Mouse (Mus musculus) lung, adult 18-20 months (tissue): ENCODE results near the gene Gm37240.

Experiments
- DNase-seq, 2 experiments: peaks; one replicate each; pipeline ENCODE4 v3.0.0; 2022; ENCODE audit warnings: mixed read lengths in 2 of 2

Gm37240 gene

DNA sequence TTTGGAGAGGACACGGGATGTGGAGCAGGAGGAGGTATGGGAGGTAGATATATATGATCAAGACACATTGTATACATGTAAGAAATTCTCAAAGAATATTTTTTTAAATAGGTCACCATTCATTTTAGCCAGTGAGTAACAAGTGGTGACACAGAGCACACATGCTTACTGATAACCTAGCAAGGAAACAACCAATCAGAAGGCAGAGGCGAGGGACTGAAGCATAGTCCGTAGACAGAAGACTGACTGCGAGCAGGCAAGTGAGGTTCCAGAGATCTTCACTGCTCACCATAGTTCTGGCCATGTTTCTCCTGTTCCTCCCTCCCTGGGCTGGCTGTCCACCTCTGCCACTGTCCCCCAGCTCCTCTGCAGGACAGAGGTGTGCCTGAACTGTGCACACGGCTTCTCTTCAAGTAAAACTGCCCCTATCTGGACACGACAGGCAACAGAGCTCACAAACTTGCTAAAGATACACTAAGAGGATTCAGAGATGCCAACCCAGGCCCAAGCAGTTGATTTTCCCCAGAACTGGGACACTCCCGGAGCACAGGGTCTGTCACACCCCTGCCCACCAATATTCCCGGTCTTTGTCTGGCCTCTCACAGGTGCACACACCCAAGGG lies 207.9 kb downstream of the Gm37240 start:
- no peak for DNase-seq

DNA sequence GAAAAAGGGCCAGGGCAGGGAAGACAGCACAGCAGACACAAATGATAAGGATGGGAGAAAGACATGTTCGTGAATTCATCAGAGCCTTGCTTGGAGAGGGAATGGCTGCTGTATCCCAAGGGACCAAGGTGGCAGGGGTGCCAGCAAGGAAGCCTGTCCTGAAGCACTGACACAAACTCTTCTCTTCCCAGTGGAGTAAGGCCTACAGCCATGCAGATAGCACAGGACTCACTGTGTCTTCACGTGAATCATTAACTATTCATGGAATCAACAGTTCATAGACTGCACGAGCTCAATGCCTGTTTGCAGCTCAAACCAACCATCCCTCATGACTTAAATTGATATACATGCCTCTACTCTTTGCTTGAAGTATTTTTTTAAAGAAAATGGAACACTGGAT lies 209.4 kb downstream of the Gm37240 start:
- no peak for DNase-seq

DNA sequence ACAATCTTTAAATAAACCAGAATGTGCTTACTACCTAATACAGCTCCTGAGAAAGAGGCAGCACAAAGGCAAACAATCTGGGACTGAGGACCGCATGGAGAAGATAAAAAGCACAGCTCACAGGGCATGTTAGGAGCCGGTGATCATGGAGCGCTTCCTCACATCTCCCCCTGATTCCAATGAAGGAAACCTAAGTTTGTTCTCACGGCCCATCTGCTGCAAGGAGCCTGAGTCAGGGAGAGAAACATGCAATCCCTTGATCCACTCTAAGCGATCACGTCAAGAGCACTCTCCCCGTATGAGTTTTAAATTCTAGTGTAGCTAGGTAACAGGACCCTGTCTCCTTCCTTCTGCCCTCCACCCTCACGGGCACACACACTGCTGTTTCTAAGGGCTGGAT lies 210.2 kb downstream of the Gm37240 start:
- DNase-seq, result no peak

DNA sequence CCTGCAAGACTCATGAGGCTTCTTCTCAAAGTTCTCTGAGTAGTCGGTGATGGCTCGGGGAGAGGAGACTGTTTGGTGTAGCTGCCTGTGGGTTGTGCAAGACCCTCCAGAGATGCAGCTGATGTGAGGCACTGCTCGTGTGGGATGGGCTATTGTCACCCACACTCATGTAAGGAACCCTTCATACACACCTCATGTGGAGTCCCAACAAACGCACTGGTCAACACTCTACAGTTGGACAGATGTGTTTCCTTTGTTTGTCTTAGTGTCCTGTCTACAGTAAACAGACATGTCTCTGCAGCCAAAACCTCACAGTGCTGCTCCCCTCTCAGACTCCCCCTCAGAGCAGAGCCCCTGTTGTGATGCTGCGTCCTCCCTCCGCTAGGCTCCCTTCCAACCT lies 217.5 kb downstream of the Gm37240 start:
- DNase-seq, result no peak

DNA sequence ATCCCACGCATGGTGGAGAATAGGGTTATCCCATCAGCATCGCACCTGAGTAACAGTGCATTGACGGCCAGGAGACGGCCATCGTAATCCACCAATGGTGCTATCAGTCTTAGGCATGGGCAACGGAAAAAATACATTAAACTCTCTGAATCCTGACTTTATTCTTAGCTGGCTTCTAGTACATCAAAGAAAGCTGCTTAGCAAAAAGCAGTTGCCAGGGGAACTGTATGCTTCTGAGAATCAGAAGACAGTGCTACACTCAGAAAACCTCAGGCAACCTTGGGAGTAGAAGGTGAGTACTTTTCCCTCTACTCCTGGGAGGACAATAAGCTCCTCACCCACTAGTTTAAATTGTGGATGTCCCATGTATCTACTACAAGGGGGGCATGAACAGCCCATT lies 219.6 kb downstream of the Gm37240 start:
- DNase-seq, result no peak

DNA sequence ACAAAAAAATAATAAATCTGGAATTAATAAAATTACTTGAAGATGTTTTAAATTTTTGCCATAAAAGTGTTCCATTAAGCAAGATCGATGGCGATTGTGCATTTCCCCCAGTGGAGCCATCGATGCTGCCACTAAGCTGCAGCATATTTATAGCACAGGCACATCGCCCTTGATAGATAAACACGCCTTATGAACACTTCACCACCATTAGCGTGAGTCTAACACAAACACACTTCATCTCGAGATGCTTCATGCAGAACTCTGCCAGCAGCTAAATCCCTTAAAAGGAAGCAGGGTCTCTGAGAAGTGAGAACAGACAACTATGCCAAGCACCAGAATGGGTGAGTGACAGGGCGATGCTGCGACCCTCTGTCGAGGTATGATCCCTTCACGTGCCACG lies 220.6 kb downstream of the Gm37240 start:
- DNase-seq, result peak in 1 of 2 experiments; percentile 9

DNA sequence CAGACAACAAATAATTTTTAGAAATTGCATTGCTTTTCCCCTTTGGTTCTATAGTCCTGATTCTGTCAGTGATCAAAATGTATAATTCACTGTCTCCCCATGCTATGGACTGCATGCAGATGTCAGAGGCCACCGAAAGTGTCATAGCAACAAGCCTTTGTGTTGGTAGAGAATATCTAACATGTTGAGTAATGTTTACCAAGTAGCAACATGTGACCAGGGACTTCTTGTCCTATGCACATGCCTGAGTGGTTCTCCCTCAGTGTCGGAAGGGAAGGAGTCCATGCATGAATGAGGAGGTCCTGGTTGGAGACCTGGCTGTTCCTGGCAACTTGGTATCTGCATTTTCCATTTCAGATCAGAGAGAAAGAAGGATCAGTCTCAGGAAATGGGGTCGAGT lies 221.2 kb downstream of the Gm37240 start:
- peak in 1 of 2 experiments; percentile 29 for DNase-seq

DNA sequence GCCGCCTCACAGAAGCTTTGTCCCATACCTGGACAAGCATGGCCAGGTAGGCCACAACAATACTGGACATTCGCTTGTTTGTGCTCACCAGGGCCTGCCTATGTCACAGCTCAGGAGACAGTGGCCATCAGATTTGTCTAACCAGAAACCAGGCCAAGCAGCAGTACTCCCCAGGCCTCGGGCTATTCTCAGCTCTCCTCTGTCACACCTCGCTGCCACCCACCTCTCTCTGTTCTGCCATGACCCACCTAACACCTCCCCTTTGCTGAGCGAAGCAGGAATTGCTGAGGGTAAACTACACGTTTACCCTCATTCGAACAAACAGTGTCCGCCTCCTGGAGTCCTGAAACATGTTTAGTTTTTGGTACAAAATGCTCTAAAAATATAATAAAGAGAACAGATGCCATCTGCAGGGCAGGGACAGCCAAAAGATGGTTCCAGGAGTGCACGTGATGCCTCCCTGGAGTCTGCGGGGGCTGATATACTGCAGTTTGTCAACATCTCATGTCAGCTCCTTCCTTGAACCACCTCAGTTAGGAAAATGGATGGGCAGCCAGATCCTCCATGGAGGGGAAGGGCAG lies 222.6 kb downstream of the Gm37240 start:
- DNase-seq, result no peak

DNA sequence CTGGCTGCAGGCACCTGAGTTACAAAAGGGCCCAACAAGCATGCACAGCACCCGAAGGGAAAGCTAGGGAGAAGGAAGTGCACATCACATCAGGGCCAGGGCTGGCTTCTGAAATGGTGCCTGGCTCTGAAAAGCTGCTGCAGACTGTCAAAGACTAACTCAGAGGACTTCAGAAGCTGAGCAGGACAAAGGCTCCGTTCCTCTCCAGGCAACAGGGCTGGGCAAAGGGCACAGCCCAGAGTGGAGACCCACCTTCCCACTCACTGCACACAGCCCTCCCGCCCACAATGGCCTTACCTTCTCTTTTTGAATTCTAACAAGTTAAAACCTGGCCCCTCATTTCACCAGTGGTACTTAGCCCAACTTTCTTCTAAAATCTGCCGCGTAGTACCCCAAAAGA lies 223.5 kb downstream of the Gm37240 start:
- DNase-seq, result no peak

DNA sequence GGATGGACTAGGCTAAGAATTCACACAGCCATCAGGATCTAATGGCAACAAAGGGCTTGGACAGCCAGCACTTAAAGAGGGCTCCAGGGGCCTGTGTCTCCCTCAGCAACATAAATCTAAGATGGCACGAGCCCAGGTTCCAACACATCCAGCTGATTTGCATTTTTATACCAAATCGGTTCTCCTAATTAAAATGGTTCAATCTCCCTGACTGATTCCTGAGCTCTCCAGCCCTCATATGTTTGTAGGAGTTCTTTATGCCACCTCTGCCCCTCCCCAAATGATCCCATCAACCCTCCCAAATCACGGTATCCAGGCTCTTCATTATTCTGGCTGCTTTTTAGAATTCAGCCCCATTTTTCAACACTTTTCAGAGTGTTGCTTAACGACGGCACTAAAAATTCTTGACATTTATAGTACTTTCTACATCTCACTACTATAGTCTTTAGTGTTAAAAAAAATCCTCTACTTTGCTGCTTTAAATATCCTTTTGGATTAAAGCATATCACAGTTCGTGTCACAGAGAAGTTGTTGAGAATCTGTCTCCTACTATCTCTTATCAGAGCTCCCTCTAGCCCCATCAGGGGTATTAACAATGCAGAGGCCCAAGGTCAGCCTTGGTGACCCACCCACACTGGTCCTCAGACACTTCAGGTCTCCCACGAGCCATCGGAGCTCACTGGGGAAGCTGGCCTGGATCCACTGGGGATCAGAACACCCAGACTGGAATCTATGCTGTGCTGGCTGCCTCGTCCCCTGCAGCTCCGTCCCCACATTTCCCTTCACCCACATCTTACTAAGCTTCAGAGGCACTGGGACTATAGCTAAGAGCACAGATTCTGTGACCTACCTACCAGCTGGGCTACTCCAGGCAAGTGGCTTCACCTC lies 225.1 kb downstream of the Gm37240 start:
- no peak for DNase-seq

DNA sequence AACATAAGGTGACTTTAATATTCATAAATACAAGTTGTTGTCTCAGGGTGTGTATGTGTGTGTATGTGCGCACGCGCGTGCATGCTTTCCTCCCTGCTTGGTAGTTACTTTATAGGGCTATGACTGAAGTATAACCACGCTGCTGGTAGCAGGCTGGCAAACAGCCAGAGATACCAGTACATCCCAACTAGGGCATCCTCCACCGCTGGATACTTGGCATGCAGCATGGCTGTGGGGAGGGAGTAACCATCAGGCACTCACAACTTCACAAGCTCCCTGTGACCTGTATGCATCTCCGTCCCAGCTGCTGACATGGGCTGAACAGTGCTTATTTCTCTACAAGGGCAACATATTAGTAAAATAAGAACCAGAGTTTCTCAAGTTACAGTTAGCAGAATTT lies 227.6 kb downstream of the Gm37240 start:
- DNase-seq, result no peak

DNA sequence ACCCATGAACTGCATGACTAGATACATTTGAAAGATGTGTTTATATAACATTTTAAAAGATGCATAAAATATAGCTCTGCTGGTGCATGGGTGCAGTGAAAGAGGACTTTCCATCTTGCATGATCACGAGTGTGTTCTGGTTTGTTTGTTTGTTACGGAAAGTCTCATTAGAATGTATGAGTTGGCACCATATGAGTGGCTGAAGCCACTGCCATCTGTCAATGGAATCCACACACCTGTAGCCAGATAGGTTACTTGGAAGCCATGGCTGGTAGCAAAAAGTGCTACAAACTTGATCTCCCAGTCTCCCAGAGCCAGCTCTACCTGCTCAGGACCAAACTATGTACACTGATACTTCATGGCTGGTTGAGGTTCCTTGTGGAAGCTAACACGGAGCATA lies 231.8 kb downstream of the Gm37240 start:
- no peak for DNase-seq

DNA sequence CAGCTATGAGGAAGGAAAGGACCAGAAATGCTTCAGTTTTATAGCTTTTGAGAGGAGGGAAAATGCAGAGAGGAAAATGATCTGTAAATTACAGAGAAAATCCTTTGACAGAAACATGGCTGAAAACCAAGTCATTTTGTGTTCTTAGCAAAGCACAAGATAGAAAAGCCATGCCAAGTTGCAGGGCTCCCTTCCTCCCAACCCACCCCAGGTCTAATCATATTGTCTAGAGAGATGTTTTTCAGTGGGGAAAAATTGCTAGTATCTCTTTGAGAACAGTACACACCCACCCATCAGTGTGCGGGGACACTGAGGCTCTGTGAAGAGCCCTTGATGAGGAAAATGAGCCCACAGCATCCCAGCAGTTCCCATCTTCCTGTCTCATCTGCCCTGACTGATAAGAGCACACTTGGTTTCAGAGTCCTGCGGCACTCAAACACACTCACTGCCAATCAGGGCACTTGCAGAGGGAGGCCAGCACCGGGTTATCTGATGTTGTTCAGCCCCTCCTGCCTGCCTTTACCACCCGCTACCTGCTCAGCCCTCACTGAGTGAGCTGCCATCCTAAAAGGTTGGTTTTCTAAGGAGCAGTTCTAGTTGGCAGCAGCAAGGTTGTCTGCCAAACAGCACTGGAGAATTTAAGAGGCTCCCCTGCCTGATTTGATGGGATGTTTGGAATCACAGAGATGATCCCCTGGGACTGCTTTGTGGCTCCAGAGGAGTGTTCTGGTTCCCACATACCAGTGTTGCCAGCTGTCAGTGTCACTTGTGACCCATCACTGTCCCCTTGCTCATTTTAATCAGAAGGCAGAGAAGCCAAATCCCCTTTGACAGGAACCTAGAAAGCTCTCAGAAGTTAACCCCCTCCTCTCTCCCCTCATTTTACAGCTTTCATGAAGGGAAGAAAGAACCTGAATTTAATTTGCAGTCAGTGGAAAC lies 234.3 kb downstream of the Gm37240 start:
- no peak for DNase-seq

DNA sequence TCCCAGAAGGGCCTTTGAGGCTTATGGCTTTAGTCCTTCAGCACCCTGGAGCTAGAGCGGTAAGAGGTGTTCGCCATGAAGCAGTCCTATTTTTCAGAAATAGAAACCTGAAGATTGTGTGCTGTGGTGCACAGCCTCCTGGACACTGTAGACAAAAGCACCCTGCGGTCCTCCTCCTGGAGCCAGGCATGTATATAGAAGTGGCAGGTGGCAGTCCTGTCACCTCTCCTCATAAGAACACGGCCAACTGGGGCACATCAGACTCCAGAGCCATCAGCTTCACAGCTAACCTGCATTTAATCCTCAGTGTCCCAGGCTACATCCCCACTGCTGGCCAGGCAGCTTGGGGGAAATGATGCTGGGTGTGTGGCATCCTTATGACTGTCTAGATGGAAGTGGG lies 238.1 kb downstream of the Gm37240 start:
- no peak for DNase-seq

DNA sequence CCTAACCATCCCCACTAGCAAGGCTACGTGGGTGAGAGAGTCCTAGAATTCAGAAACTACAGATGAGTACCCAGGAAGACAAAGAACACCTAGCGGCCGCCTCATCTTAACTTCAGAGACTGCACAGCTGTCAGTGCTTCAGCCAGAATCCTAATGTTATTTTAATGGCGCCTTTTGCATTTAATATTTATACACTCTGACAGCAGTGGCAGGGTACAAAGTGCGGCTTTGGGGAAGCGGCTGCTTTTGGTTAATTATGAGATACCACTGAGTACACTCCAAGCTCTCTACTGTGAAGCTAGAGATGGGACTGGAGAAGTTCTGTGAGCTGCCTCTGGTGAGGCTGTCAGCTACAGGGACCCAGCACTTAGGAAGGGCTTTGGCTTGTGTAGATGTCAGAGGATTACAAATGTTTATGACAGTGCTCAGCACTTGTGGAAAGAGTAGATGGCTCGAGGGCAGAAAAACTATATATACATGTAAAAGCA lies 241.8 kb downstream of the Gm37240 start:
- DNase-seq, result no peak

DNA sequence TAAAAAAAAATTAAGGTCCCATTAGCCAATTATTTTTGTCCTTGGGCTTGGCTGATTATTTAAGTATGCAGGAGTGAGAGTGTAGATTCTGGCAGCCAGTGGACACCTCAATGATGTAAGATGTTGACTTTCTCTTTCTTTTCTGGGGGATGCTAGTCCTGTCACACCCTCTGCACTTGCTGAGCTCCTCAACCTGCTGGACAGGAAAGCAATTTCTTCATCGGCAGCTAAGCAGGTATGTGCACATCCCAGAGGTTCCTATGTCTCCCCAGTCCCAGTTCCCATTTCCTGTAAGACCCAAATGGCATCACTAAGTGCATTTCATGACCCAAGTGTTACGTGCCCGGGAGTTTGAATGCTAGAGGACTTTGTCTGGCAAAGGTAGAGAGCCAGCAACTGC lies 242.5 kb downstream of the Gm37240 start:
- DNase-seq, result no peak

DNA sequence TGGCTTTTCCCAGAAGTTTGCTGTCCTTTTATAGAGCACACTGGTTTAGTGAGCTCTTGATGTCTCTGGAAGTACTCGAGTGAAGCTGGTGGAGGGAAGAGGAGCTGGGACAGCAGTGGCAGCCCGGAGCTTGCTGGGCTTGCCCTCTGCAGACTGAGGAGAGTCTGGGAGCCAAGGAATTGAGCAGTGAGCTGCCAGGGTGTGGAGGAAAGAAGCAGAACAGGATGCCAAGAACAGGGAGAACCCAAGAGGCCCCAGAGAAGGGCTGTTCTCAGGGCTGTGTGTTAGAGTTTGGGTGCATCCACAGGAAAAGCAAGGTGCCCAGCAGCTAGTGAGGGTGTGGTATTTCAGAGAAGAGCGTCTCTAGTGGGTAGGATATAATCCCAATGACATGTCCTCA lies 245.6 kb downstream of the Gm37240 start:
- DNase-seq, result no peak

DNA sequence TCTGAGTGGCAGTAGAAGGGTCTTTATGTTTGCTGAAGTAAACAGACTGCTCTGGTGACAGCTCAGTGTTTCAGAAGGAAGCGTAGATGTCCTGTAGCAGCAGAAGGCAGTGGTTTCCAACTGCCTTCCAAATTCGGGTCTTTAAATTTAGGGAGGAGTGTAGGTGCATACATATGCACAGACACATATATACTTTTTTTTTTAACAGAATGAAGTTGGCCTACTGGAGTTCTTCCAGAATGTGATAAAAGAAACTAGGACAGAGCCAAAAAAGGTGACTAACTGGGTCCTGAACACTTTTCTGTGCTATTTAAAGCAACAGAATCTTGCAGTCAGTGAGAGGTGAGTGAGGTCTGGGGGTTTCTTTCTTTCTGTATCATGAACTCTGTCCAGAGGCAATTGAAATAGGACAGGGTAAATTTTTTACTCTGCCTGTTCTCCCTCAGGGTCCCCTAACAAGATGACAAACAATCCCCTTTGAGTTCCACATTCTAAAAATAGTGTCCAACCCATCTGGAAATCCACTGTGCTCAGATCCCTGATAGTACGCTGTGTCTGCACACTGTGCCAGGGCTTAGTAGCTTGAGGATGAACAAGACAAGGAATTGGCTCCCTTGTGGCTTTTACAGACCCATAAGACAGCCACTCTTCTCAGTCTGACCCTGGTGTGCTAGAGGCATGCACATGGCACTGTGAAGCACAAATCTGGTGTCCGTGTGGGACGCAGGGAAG lies 250.4 kb downstream of the Gm37240 start:
- DNase-seq, result no peak

DNA sequence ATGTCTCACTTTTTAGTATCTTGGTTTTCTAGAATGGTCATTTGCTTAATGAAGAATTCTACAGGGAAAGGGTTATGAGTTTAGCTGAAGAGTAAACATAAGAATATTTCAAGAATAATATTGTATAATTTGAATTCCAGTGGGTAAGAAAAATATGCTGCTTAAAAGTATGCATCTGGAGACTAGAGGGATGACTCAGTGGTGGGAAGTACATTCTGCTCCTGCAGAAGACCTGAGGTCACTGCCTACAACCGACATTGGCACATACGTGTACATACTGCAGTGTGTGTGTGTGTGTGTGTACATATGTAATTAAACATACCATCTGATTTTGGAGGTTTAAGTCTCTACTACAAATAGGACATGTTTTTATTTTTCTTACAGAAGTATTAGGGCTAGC lies 251.7 kb downstream of the Gm37240 start:
- DNase-seq, result no peak

DNA sequence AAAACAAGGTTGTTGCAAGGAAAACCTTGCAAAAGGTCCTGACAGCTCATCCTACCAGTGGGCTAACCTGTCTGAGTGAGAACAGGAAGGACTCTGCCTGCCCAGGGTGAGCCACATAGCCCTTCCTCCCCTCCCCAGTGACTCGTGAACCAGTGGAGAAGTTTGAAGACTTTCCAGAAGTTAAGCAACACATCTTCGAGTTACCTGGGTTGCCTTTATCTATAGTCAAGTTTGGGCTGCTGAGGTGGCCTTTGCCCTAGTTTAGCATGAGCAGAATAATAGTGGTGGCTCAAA lies 252.2 kb downstream of the Gm37240 start:
- no peak for DNase-seq

DNA sequence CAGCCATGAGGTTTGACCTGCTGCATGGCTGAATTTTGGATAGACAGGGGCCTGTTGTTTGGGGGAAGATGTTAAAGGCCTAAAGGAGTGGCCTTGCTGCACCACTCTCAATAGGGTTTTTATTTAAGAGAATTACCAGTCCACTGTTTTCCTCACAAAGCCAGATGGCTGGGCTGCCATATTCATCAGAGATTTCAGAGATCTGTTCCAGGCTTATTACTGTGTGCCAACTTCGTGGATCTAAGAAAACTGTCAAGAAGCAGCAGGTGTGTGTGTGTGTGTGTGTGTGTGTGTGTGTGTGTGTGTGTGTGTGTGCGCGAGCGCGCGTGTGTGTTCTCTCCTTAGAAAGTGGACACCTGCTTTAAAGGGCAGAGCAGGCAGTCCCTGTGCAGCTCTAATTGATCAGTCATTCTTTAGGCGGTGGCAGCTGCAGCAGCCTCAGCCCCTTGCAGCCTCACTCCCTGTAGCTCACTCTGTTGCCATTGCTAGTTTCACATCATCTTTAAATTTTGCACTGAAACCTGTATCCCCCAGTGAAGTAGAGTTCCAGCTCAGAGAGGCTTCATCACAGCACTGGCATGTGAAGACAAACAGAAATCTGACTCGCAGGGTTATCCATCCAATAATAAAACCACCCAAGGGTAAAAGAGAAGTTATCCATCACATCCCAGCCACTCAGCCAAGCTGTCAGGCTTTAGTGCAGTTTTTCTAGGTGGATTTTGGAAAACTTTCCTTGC lies 252.8 kb downstream of the Gm37240 start:
- DNase-seq, result no peak

DNA sequence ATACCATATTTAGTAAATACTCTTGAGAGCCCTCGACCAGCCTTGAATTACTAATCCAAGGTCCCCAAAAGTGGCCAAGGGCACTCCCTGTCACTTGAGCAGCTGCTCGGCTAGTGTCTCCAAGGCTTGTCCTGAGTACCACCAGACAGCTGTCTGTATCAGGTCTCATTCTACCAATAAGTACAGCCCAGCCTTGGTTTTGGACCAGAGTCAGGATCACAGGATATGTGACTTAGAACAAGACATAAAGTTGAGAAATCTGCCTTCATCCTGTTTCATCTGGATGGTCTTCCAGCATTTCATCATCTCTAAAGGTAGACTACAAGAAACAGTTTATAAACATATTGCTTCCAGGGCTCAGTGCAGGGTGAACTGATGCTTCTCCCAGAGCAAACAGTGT lies 253.6 kb downstream of the Gm37240 start:
- no peak for DNase-seq
